Mouse (Mus musculus): ENCODE data around the gene Lyrm4.
A peak's percentile ranks its signal among the peaks of the same experiment; 100 is the strongest.

The Lyrm4 gene

DNA sequence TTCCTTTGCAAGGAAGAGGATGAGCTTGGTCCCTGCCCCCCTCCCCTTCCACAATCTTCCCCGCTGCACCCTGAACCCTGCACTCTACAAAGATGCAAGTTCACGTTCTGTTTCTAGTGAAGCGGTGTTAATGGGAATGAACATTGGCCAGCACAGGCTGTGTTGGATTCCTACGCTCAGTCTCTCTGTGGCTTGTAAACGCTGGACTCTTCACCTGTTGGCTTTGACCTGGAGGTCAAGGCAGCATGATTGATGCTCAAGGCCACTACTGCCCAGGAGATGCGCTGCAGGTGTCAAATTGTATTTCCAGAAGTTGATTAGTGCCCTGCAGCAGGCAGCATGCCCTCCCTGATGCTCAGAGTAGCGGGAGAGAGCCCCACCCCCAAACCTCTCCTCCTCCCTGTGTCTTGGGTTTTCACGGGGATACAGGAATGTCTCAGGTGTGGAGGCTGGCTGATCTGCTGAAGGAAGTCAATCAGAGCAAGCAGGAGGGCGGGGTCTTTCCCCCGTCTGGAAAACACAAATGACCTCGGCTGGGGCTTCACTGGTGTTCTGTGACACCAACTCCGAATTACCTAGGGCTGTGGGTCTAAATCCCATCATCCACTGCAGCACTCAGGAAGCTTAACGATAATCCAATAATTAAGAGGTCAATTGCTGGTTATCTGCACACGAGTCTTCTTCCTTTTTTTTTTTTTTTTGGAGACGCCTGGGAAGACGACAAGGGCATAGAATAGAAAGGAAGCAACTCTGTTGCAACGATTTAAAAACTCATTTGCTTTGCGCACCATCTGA, 177.3 kb downstream of the Lyrm4 start:
- peak; percentile 30 for DNase-seq (ENCODE audit: low read depth, low spot score)

DNA sequence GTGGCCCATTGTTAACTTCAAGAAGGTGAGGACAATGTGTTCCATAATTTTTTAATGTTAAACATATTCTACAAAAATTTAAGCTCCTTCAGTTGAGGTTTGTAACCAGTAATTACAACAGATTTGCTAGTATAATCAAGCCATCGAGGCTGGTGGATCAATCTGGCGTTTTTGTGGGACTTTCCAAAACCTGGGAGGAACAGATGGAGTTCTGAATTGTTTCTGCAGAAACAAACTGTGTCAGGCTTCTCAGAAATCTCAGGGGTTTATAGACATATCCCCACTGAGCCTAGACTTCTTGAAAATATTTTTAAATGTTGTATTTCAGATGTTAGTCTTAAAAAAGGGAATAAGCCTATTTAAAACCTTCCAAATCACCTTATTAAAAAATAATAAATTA, 179.3 kb downstream of the Lyrm4 start:
- DNase-seq (ENCODE audit: low read depth, low spot score) = no peak

All from R1 (cell line).